In the genomic region with DNA sequence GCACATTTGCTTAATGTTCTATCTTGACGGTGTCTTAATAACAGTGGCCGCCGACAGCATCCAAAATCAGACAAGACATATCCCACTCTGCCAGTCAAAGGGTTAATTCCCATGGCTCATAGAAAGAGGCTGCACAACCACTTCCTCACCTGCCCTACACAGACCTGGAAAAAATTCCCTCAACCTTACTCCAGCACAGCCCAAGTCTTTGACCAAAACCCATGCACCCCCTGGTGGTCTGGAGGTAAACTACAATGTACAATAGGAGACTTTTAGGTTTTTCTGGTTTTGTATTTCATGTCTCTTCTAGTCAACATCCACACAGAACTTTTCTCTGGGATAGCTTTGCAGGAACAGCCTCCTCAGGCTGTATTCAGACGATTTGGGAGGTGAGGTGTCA, we compare ENCODE assay signal across 7 mouse cellular contexts. TPM values are rescaled to one million over a fixed set of nuclear protein-coding genes. Genes with fewer than 3 reads are reported as not detected.
DNase-seq lines count a peak whose midpoint lies in the region; TF ChIP-seq lines count a peak whose summit lies in the region.

No protein-coding gene starts in this region.

- DNase-seq in 416B (ENCODE audit: low read depth): peak; percentile 49
- peak; percentile 78 to 80 for DNase-seq in B cell, adult 2 months
- peak; percentile 49 to 57 for DNase-seq in kidney, adult 8-10 months
- peak; percentile 85 for DNase-seq in lung, postnatal 36 days
- peak; percentile 37 to 70 for DNase-seq in spleen, postnatal 10 days (ENCODE audit: low spot score in 2 of 2)

- peak; percentile 59 for TF ChIP-seq CTCF in bone marrow macrophage, adult 2 months (IDR thresholded peaks at IDR 0.05; ENCODE audit: low read depth, low read length)
- no peak for TF ChIP-seq CTCF in embryonic fibroblast, embryonic 13.5 days (IDR thresholded peaks at IDR 0.05; ENCODE audit: borderline replicate concordance, insufficient read depth, low read length)

- no peak overlapping the region for H3K27ac ChIP-seq in bone marrow macrophage, adult 2 months (ENCODE audit: insufficient read depth, low read depth, low read length)
- H3K27ac ChIP-seq in embryonic fibroblast, embryonic 13.5 days (ENCODE audit: insufficient read depth, low read length): peak overlapping the region; percentile 8; the same call in 1 of the 2 replicates

- TF ChIP-seq POLR2A in bone marrow macrophage, adult 2 months (IDR thresholded peaks at IDR 0.05; ENCODE audit: borderline replicate concordance, low read depth, low read length): no peak
- TF ChIP-seq POLR2A in embryonic fibroblast, embryonic 13.5 days (IDR thresholded peaks at IDR 0.05; ENCODE audit: low read depth, low read length): no peak

- H3K4me3 ChIP-seq in bone marrow macrophage, adult 2 months (ENCODE audit: insufficient read depth, low read length): no peak overlapping the region
- H3K4me3 ChIP-seq in embryonic fibroblast, embryonic 13.5 days (ENCODE audit: insufficient read depth, low read length): no peak overlapping the region

- no peaks in the 10 kb centered on the region for H3K4me1 ChIP-seq in bone marrow macrophage, adult 2 months (ENCODE audit: control insufficient read depth, insufficient read depth, low read length)
- H3K4me1 ChIP-seq in embryonic fibroblast, embryonic 13.5 days (ENCODE audit: control insufficient read depth, insufficient read depth, low read length): peaks cover 8% of the 10 kb centered on the region

RNA-seq across cellular contexts. Expression of a gene that starts 32.8 kb away (rescaled TPM):
- polyA plus RNA-seq in bone marrow macrophage, adult 2 months (2012; ENCODE audit: insufficient read depth, insufficient read length, missing spikeins): 59.0 and 60.8 TPM in 2 replicates
- 138 and 172 TPM in 2 replicates for polyA plus RNA-seq in embryonic fibroblast, embryonic 13.5 days (2011; ENCODE audit: insufficient read length, low read depth, missing spikeins)
